In genomic region chr10:76530922-76531321, GRCm38 (mm10) we compare ENCODE assay signal across 7 mouse cellular contexts. TPM values are rescaled to one million over a fixed set of nuclear protein-coding genes. Genes with fewer than 3 reads are reported as not detected.
DNase-seq lines count a peak whose midpoint lies in the region; ATAC-seq lines count a peak whose summit lies in the region.

No protein-coding gene starts in this region.

- H3K4me1 ChIP-seq in lung, embryonic 16.5 days (replicated peaks; ENCODE audit: control insufficient read depth, insufficient read depth, low read length), result peaks cover 3% of the 10 kb centered on the region; the same call in 1 of the 2 replicates
- no peaks in the 10 kb centered on the region for H3K4me1 ChIP-seq in forebrain, embryonic 11.5 days (replicated peaks; ENCODE audit: control insufficient read depth, insufficient read depth, low read length)
- peaks cover 4% of the 10 kb centered on the region for H3K4me1 ChIP-seq in liver, embryonic 11.5 days (replicated peaks; ENCODE audit: control insufficient read depth, insufficient read depth, low read length)
- no peaks in the 10 kb centered on the region for H3K4me1 ChIP-seq in stomach, embryonic 15.5 days

- H3K27ac ChIP-seq in lung, embryonic 16.5 days (ENCODE audit: low read length), result no peak overlapping the region
- H3K27ac ChIP-seq in forebrain, embryonic 11.5 days (ENCODE audit: low read depth, low read length), result no peak overlapping the region
- no peak overlapping the region for H3K27ac ChIP-seq in liver, embryonic 11.5 days (ENCODE audit: low read depth, low read length)
- no peak overlapping the region for H3K27ac ChIP-seq in stomach, embryonic 15.5 days

- peak; percentile 35; the same call in 1 of the 2 replicates for ATAC-seq in lung, embryonic 16.5 days (ENCODE audit: low read depth)
- ATAC-seq in forebrain, embryonic 11.5 days (replicated peaks; ENCODE audit: low FRiP score), result no peak; the same call in 1 of the 2 replicates
- peak; percentile 32 for ATAC-seq in liver, embryonic 11.5 days (replicated peaks; ENCODE audit: low FRiP score)
- ATAC-seq in stomach, embryonic 15.5 days (ENCODE audit: insufficient read depth, low FRiP score, low read depth), result no peak

- under 1% methylated on average over 11 of the region's 11 CpGs for WGBS in lung, embryonic 16.5 days
- WGBS in forebrain, embryonic 11.5 days, result 7% methylated on average over 11 of the region's 11 CpGs
- WGBS in liver, embryonic 11.5 days, result 1% methylated on average over 11 of the region's 11 CpGs
- WGBS in stomach, embryonic 15.5 days, result 2% methylated on average over 11 of the region's 11 CpGs

- H3K36me3 ChIP-seq in lung, embryonic 16.5 days (ENCODE audit: control insufficient read depth, insufficient read depth, low read length), result peaks cover 6% of the 10 kb centered on the region
- peaks cover 2% of the 10 kb centered on the region; the same call in 1 of the 2 replicates for H3K36me3 ChIP-seq in forebrain, embryonic 11.5 days (ENCODE audit: control insufficient read depth, insufficient read depth, low read length)
- H3K36me3 ChIP-seq in liver, embryonic 11.5 days (ENCODE audit: control insufficient read depth, insufficient read depth, low read length), result peaks cover 18% of the 10 kb centered on the region
- peaks cover 6% of the 10 kb centered on the region; the same call in 1 of the 2 replicates for H3K36me3 ChIP-seq in stomach, embryonic 15.5 days

- H3K4me2 ChIP-seq in lung, embryonic 16.5 days (ENCODE audit: low read depth, low read length), result peak overlapping the region; percentile 63
- H3K4me2 ChIP-seq in forebrain, embryonic 11.5 days (ENCODE audit: low read depth, low read length, severe bottlenecking), result peak overlapping the region; percentile 83
- H3K4me2 ChIP-seq in liver, embryonic 11.5 days, result peak overlapping the region; percentile 79
- peak overlapping the region; percentile 92 for H3K4me2 ChIP-seq in stomach, embryonic 15.5 days

- peak overlapping the region; percentile 63 for H3K4me3 ChIP-seq in lung, embryonic 16.5 days (ENCODE audit: low read length)
- peak overlapping the region; percentile 72 for H3K4me3 ChIP-seq in forebrain, embryonic 11.5 days (ENCODE audit: low read depth, low read length)
- H3K4me3 ChIP-seq in liver, embryonic 11.5 days (ENCODE audit: low read depth, low read length), result peak overlapping the region; percentile 75
- H3K4me3 ChIP-seq in stomach, embryonic 15.5 days (replicated peaks), result peak overlapping the region; percentile 71

- H3K27me3 ChIP-seq in lung, embryonic 16.5 days (ENCODE audit: control insufficient read depth, insufficient read depth, low read depth, low read length), result no peaks in the 10 kb centered on the region
- no peaks in the 10 kb centered on the region for H3K27me3 ChIP-seq in forebrain, embryonic 11.5 days (ENCODE audit: control insufficient read depth, insufficient read depth, low read length)
- H3K27me3 ChIP-seq in liver, embryonic 11.5 days (replicated peaks; ENCODE audit: control insufficient read depth, insufficient read depth, low read length), result no peaks in the 10 kb centered on the region
- no peaks in the 10 kb centered on the region for H3K27me3 ChIP-seq in stomach, embryonic 15.5 days (replicated peaks)

- no peaks in the 10 kb centered on the region for H3K9me3 ChIP-seq in lung, embryonic 16.5 days (ENCODE audit: control insufficient read depth, low read length)
- H3K9me3 ChIP-seq in forebrain, embryonic 11.5 days (ENCODE audit: control insufficient read depth, low read length), result no peaks in the 10 kb centered on the region
- no peaks in the 10 kb centered on the region for H3K9me3 ChIP-seq in liver, embryonic 11.5 days (ENCODE audit: control insufficient read depth, low read length)
- no peaks in the 10 kb centered on the region for H3K9me3 ChIP-seq in stomach, embryonic 15.5 days

- peak overlapping the region; percentile 59 for H3K9ac ChIP-seq in lung, embryonic 16.5 days (ENCODE audit: low read length)
- peak overlapping the region; percentile 53 for H3K9ac ChIP-seq in forebrain, embryonic 11.5 days (ENCODE audit: low read length)
- H3K9ac ChIP-seq in liver, embryonic 11.5 days (ENCODE audit: low read depth, low read length), result no peak overlapping the region; the same call in 1 of the 2 replicates
- H3K9ac ChIP-seq in stomach, embryonic 15.5 days, result no peak overlapping the region; the same call in 1 of the 2 replicates

- DNase-seq in lung, postnatal 14 days, result no peak
- no peak for DNase-seq in forebrain, embryonic 11.5 days (ENCODE audit: low spot score)
- no peak for DNase-seq in liver, embryonic 11.5 days (ENCODE audit: low spot score)
- no peak for DNase-seq in retina, postnatal 1 day
- no peak for DNase-seq in embryo, embryonic 9.5 days (ENCODE audit: extremely low spot score)

RNA-seq across cellular contexts. Expression of gene Lss, which starts 0.5 kb away (rescaled TPM):
- 17.9 and 20.8 TPM in 2 replicates for polyA plus RNA-seq in lung, embryonic 16.5 days (2015; fragmentation: Nextera tagmentation; extraction: Ambion mirVana)
- 44.9 and 72.6 TPM in 2 replicates for polyA plus RNA-seq in forebrain, embryonic 11.5 days (2014; fragmentation: Nextera tagmentation; extraction: Ambion mirVana)
- polyA plus RNA-seq in liver, embryonic 11.5 days (2014; fragmentation: Nextera tagmentation; extraction: Ambion mirVana), result 48.3 and 56.0 TPM in 2 replicates
- 40.6 and 51.9 TPM in 2 replicates for polyA plus RNA-seq in stomach, embryonic 15.5 days (2015; fragmentation: Nextera tagmentation; extraction: Ambion mirVana)

RNA-seq across cellular contexts. Expression of gene Spatc1l, which starts 31.1 kb away (rescaled TPM):
- polyA plus RNA-seq in lung, embryonic 16.5 days (2015; fragmentation: Nextera tagmentation; extraction: Ambion mirVana), result not detected in 2 replicates
- 0.23 TPM in 1 of 2 replicates, not detected in the other for polyA plus RNA-seq in forebrain, embryonic 11.5 days (2014; fragmentation: Nextera tagmentation; extraction: Ambion mirVana)
- polyA plus RNA-seq in liver, embryonic 11.5 days (2014; fragmentation: Nextera tagmentation; extraction: Ambion mirVana), result not detected in 2 replicates
- polyA plus RNA-seq in stomach, embryonic 15.5 days (2015; fragmentation: Nextera tagmentation; extraction: Ambion mirVana), result 0.09 and 0.13 TPM in 2 replicates

RNA-seq across cellular contexts. Expression of gene Ftcd, which starts 44.5 kb away (rescaled TPM):
- polyA plus RNA-seq in lung, embryonic 16.5 days (2015; fragmentation: Nextera tagmentation; extraction: Ambion mirVana), result 0.14 and 0.62 TPM in 2 replicates
- polyA plus RNA-seq in forebrain, embryonic 11.5 days (2014; fragmentation: Nextera tagmentation; extraction: Ambion mirVana), result not detected in 2 replicates
- 13.3 and 17.3 TPM in 2 replicates for polyA plus RNA-seq in liver, embryonic 11.5 days (2014; fragmentation: Nextera tagmentation; extraction: Ambion mirVana)
- polyA plus RNA-seq in stomach, embryonic 15.5 days (2015; fragmentation: Nextera tagmentation; extraction: Ambion mirVana), result 0.99 and 2.2 TPM in 2 replicates

Comparison
In these comparisons a context has a peak if more than half of its experiments do, and no peak if none do; other contexts are left out.
1. ATAC-seq: peak in lung, embryonic 16.5 days (single experiment) and liver, embryonic 11.5 days (single experiment); none in forebrain, embryonic 11.5 days (single experiment) and stomach, embryonic 15.5 days (single experiment).
2. H3K9ac ChIP-seq: peak in lung, embryonic 16.5 days (single experiment) and forebrain, embryonic 11.5 days (single experiment); none in liver, embryonic 11.5 days (single experiment) and stomach, embryonic 15.5 days (single experiment).
3. Peak in every context shown above with its lines, with median percentiles within 50 percentile points of each other: H3K4me2 ChIP-seq and H3K4me3 ChIP-seq.